Mouse (Mus musculus) midbrain, embryonic 15.5 days (tissue): ENCODE data around the gene Aspdh. TPM values are rescaled to one million over a fixed set of nuclear protein-coding genes. Genes with fewer than 3 reads are reported as not detected.

ENCODE experiments used
- ATAC-seq: fragments of 200-750 bp; cut with Nextera tagmentation; replicated peaks from 2 replicates; pipeline ENCODE4 v1.8.0; 2017; ENCODE audit warnings: moderate TSS enrichment
- H3K27ac ChIP-seq: fragments of 300-500 bp; sonication (generic); 2 replicates; pipeline ENCODE4 v1.5.1; 2015; ENCODE audit warnings: mild to moderate bottlenecking, inconsistent platforms
- H3K27me3 ChIP-seq: fragments of 300-500 bp; sonication (generic); replicated peaks from 2 replicates; pipeline ENCODE4 v1.6.1; 2015; ENCODE audit warnings: inconsistent platforms
- H3K36me3 ChIP-seq: fragments of 300-500 bp; sonication (generic); replicated peaks from 2 replicates; pipeline ENCODE4 v1.6.1; 2015; ENCODE audit warnings: inconsistent platforms
- H3K4me1 ChIP-seq: fragments of 300-500 bp; sonication (generic); 2 replicates; pipeline ENCODE4 v1.6.1; 2015; ENCODE audit warnings: inconsistent platforms
- H3K4me2 ChIP-seq: fragments of 300-500 bp; sonication (generic); 2 replicates; pipeline ENCODE4 v1.6.1; 2015; ENCODE audit warnings: inconsistent platforms, mild to moderate bottlenecking, moderate library complexity
- H3K4me3 ChIP-seq: fragments of 300-500 bp; sonication (generic); 2 replicates; pipeline ENCODE4 v1.5.1; 2015; ENCODE audit warnings: mild to moderate bottlenecking, inconsistent platforms
- H3K9ac ChIP-seq: fragments of 300-500 bp; sonication (generic); 2 replicates; pipeline ENCODE4 v1.6.1; 2015; ENCODE audit warnings: mild to moderate bottlenecking, inconsistent platforms
- H3K9me3 ChIP-seq: fragments of 300-500 bp; sonication (generic); 2 replicates; pipeline ENCODE4 v1.6.1; 2016; ENCODE audit warnings: inconsistent platforms
- WGBS: fragments of 180-500 bp; shearing (Covaris S2); methylation state at CpG from one replicate; pipeline ENCODE4 v1.1.7; 2015; ENCODE audit warnings: mixed read lengths; 5-methylcytosine and 5-hydroxymethylcytosine counted together
- polyA plus RNA-seq: library from polyadenylated mRNA; unstranded; fragments of >200 nt; fragmentation: Nextera tagmentation; extraction: Ambion mirVana; gene quantifications from 2 replicates; pipeline ENCODE4 v1.2.1, GENCODE M21; 2015

Aspdh gene
- polyA plus RNA-seq, 1 experiment from 2014 or later: 6.0 TPM

DNA sequence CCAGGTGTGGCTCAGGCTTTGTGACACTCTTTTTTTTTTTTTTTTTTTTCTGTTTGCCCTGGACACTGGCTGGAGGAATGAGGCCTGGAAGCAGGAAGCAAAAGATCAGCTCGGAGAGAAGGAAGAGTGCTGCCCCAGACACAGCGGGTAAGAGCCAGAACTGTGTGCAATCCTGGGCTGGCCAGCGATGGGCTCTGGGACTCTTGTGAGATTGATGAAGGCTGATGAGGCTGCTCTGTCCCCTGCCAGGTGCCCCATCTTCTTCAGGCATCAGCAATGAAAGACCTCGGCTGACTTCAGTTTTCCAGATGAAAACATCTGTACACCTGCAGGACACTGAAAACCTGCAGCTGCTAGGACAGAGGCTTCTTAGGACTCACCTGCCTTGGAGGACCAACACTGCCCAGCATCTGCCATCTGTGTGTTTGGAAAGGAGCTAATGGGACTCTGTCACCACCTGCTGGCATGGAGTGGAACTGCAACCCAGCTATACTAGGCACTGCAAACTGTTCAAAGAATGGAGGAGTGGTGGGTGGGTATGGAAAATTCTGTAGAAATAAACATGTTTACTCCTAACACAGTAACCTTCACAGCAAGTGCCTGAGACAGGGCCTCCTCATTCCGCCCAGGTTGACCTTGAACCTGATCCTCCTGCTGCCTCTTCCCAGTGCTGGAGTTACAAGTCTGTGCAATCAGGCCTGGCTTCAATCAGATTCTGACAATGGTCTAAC, 19.8 kb downstream of the Aspdh start:
- Histone ChIP-seq H3K36me3 (peaks cover 3% of the 10 kb centered on the region; the same call in 1 of the 2 replicates), H3K4me3 (no peak overlapping the region), H3K27me3 (peaks cover 7% of the 10 kb centered on the region), H3K9me3 (no peaks in the 10 kb centered on the region), H3K4me2 (no peak overlapping the region), H3K4me1 (no peaks in the 10 kb centered on the region), H3K9ac (no peak overlapping the region), H3K27ac (no peak overlapping the region; the same call in 1 of the 2 replicates)
- peak; percentile 77 for ATAC-seq
- WGBS: 33% methylated on average over 5 of the region's 5 CpGs

DNA sequence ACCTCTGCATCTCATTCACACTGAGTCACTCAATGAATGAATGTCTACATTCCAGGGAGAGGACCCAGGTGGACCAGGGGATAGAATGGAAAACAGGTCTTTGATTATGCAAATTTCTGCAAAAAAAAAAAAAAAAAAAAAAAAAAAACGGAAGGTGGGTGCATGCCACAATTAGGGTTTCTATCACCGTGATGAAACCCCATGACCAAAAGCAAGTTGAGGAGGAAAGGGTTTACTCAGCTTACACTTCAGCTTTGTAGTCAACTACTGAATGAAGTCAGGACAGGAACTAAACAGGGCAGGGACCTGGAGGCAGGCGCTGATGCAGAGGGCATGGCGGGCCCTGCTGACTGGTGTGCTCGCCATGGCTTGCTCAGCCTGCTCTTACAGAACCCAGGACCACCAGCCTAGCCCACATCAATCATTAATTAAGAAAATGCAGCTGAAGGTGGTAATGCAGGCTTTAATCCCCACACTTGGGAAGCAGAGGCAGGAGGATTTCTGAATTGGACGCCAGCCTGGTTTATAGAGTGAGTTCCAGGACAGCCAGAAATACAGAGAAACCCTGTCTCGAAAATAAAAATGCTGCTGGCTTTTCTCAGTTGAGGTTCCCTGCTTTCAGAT, 20.5 kb downstream of the Aspdh start:
- no peak overlapping the region for H3K4me3 ChIP-seq
- no peak overlapping the region for H3K9ac ChIP-seq
- H3K9me3 ChIP-seq: no peaks in the 10 kb centered on the region
- H3K36me3 ChIP-seq: peaks cover 10% of the 10 kb centered on the region; the same call in 1 of the 2 replicates
- WGBS: 71% methylated on average over 7 of the region's 7 CpGs
- H3K4me1 ChIP-seq: no peaks in the 10 kb centered on the region
- no peak overlapping the region for H3K4me2 ChIP-seq
- no peak overlapping the region for H3K27ac ChIP-seq
- H3K27me3 ChIP-seq: peaks cover 5% of the 10 kb centered on the region
- ATAC-seq: 0 out of 2 replicates have a peak, but pooled peaks have one; percentile 38

DNA sequence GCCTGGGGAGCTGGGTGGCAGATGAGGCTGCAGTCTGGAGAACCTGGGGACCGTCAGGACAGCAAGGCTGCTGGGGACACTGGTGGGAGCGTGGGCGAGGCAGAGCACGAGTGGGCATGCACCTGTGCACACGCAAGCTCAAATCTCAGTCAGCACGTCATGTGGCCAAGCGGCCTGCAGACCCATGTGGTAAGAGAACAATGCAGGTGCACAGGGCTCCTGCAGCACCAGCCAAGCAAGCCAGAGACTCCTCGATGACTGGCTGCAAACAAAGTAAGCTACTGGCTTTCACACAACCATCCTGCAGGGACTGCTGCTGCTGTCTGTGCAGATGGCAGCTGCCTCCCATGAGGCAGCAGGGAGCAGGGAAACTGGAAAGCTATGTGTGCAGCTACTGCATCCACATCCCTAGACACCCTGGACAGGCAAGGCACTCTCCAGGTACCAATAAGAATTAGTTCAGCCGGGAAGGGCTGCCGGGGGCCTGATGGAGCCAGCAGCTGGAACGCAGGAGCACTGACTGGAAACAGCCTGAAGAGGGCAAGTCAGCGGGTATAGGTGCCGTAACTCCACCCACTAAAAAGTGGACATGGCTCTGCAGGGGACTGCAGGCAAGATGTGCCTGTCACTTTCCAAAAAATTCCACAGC, 21.9 kb downstream of the Aspdh start:
- Histone ChIP-seq H3K9me3 (no peaks in the 10 kb centered on the region), H3K4me1 (no peaks in the 10 kb centered on the region), H3K36me3 (peaks cover 19% of the 10 kb centered on the region), H3K4me2 (no peak overlapping the region), H3K4me3 (no peak overlapping the region), H3K27me3 (peaks cover 5% of the 10 kb centered on the region), H3K9ac (no peak overlapping the region), H3K27ac (no peak overlapping the region)
- 55% methylated on average over 13 of the region's 13 CpGs for WGBS
- ATAC-seq: no peak

GRCm38 (mm10) chr7:44487936-44488335, 22.7 kb downstream of the Aspdh start:
- H3K9ac ChIP-seq: no peak overlapping the region
- no peak overlapping the region for H3K4me2 ChIP-seq
- H3K36me3 ChIP-seq: peaks cover 28% of the 10 kb centered on the region
- no peak overlapping the region for H3K4me3 ChIP-seq
- 86% methylated on average over 7 of the region's 7 CpGs for WGBS
- no peaks in the 10 kb centered on the region for H3K27me3 ChIP-seq
- ATAC-seq: no peak
- no peak overlapping the region for H3K27ac ChIP-seq
- H3K4me1 ChIP-seq: no peaks in the 10 kb centered on the region
- no peaks in the 10 kb centered on the region for H3K9me3 ChIP-seq

DNA sequence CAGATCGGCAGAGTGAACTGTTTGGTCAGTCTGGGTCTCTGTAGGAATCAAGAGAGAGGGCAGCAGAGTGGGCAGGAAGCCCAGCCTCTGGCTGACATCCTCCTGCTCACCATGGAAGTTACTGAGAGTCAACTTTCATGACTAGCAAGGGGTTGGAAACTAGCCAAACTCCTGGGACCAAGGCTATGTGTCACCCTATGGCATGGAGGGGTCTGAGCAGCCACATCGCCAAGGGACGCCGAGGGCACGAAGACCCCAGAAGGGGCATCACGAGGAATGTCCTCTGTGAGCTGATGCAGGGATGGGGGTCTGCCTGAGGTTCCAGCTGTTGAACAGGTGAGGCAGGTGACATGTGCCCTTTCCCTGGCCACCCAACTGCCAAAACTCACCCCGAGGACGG, 23.4 kb downstream of the Aspdh start:
- Histone ChIP-seq H3K36me3 (peaks cover 29% of the 10 kb centered on the region), H3K9me3 (no peaks in the 10 kb centered on the region), H3K27ac (no peak overlapping the region), H3K27me3 (no peaks in the 10 kb centered on the region), H3K4me1 (0 out of 2 replicates have a peak, but pooled peaks cover 3% of the 10 kb centered on the region), H3K4me3 (no peak overlapping the region), H3K4me2 (no peak overlapping the region), H3K9ac (no peak overlapping the region)
- ATAC-seq: no peak
- WGBS: 89% methylated on average over 8 of the region's 8 CpGs

GRCm38 (mm10) chr7:44490281-44490680, 25.1 kb downstream of the Aspdh start:
- ATAC-seq: no peak
- Histone ChIP-seq H3K4me2 (no peak overlapping the region), H3K36me3 (peaks cover 29% of the 10 kb centered on the region), H3K27ac (no peak overlapping the region), H3K4me1 (peaks cover 14% of the 10 kb centered on the region), H3K9ac (no peak overlapping the region), H3K9me3 (no peaks in the 10 kb centered on the region), H3K27me3 (no peaks in the 10 kb centered on the region), H3K4me3 (no peak overlapping the region)
- 85% methylated on average over 4 of the region's 4 CpGs for WGBS

GRCm38 (mm10) chr7:44491391-44491790, 26.2 kb downstream of the Aspdh start:
- 100% methylated on average over 5 of the region's 5 CpGs for WGBS
- Histone ChIP-seq H3K9ac (no peak overlapping the region), H3K27me3 (no peaks in the 10 kb centered on the region), H3K4me2 (no peak overlapping the region), H3K4me3 (no peak overlapping the region), H3K27ac (no peak overlapping the region), H3K9me3 (no peaks in the 10 kb centered on the region), H3K36me3 (peaks cover 29% of the 10 kb centered on the region), H3K4me1 (peaks cover 20% of the 10 kb centered on the region)
- ATAC-seq: no peak

DNA sequence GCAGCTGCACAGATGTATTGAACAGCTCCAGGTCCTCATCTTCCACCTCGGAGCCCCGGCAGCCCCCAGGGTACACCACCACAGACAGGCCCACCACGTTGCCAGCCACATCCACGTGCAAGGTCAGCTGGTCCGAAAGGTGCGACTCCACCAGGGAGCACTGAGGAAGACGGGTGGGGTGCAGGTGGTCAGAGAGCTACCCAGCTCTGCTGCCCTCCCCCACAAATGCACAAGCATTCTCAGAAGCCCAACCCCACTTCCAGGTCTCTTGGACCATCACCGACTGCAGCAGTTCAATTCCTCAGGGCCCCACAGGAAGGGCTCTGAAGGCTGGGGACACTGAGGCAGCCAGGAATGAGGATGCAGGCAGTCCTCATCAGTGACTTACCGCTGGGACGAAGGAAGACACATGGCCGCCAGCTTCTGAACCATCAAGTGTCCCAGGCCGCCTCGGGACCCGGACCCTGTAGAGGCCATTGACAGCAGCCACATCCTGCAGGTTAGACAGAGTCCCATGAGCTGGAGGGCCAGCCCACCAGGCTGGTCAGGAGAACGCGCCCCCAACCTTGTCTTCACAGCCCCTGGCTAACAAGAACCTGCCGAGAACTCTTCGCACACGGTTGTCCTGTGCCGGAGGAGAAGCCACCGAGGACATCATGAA, 27.1 kb downstream of the Aspdh start:
- no peak for ATAC-seq
- no peak overlapping the region for H3K27ac ChIP-seq
- H3K36me3 ChIP-seq: peaks cover 29% of the 10 kb centered on the region
- WGBS: 94% methylated on average over 21 of the region's 21 CpGs
- no peak overlapping the region for H3K4me3 ChIP-seq
- H3K9me3 ChIP-seq: no peaks in the 10 kb centered on the region
- H3K9ac ChIP-seq: no peak overlapping the region
- no peaks in the 10 kb centered on the region for H3K27me3 ChIP-seq
- no peak overlapping the region for H3K4me2 ChIP-seq
- H3K4me1 ChIP-seq: peaks cover 23% of the 10 kb centered on the region

DNA sequence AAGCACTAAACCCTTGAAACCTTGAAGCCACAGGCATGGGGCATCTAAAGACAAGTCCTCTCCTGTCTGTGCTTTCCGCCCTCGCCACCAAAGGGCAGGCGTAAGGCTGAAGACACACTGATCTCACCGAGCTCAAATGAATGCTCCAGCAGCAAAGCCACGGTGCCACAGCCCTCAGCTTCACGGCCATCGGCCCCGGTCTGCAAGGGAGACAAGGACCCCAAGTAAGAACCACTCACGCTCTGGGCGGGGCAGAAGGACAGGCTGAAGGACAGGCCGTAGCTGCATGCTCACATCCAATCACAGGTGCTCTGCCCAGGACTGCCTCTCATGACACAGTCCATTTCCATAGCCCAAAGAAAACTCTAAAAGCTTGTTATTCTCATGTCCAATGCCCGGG, 29.5 kb downstream of the Aspdh start:
- no peaks in the 10 kb centered on the region for H3K9me3 ChIP-seq
- H3K4me1 ChIP-seq: peaks cover 27% of the 10 kb centered on the region
- no peak for ATAC-seq
- peak overlapping the region; percentile 74; the same call in 1 of the 2 replicates for H3K4me2 ChIP-seq
- WGBS: 93% methylated on average over 12 of the region's 12 CpGs
- no peak overlapping the region for H3K9ac ChIP-seq
- no peaks in the 10 kb centered on the region for H3K27me3 ChIP-seq
- H3K36me3 ChIP-seq: peaks cover 29% of the 10 kb centered on the region
- no peak overlapping the region for H3K4me3 ChIP-seq
- H3K27ac ChIP-seq: no peak overlapping the region

GRCm38 (mm10) chr7:44495086-44495485, 29.9 kb downstream of the Aspdh start:
- H3K9me3 ChIP-seq: no peaks in the 10 kb centered on the region
- peaks cover 25% of the 10 kb centered on the region for H3K36me3 ChIP-seq
- 86% methylated on average over 7 of the region's 7 CpGs for WGBS
- H3K4me1 ChIP-seq: peaks cover 27% of the 10 kb centered on the region
- H3K4me2 ChIP-seq: peak overlapping the region; percentile 74
- peak overlapping the region; percentile 87 for H3K4me3 ChIP-seq
- H3K27me3 ChIP-seq: no peaks in the 10 kb centered on the region
- H3K9ac ChIP-seq: peak overlapping the region; percentile 98; the same call in 1 of the 2 replicates
- no peak for ATAC-seq
- H3K27ac ChIP-seq: no peak overlapping the region

GRCm38 (mm10) chr7:44495992-44496770, 31.0 kb downstream of the Aspdh start, which contains the start of the genes Emc10 and Fam71e1:
Gene Emc10 (minus strand): TSS chr7:44496529.
Gene Fam71e1 (plus strand): TSS chr7:44496581.
- peaks cover 15% of the 10 kb centered on the region for H3K36me3 ChIP-seq
- peak within 1 kb of the TSS; percentile 74 for H3K4me2 ChIP-seq
- H3K9me3 ChIP-seq: no peaks in the 10 kb centered on the region
- H3K27me3 ChIP-seq: no peaks in the 10 kb centered on the region
- peak within 1 kb of the TSS; percentile 87 for H3K4me3 ChIP-seq
- H3K27ac ChIP-seq: peak within 1 kb of the TSS; percentile 99
- peak; percentile 97 for ATAC-seq
- WGBS: 1% methylated on average over 58 of the region's 58 CpGs
- H3K9ac ChIP-seq: peak within 1 kb of the TSS; percentile 98
- H3K4me1 ChIP-seq: peaks cover 27% of the 10 kb centered on the region
